ENCODE assay signal across 32 mouse cellular contexts in genomic region chr13:79054481-79054880, GRCm38 (mm10).
"Had no signal": no experiment of that assay in that cellular context is flagged by ENCODE, and none has a peak within 500 bp of the region (broad histone marks: within the 10 kb centered on the region; RNA-seq: fewer than 3 reads in every experiment).

No protein-coding gene starts in this region.

- H3K36me3 ChIP-seq: limb, embryonic 10.5 days; limb, embryonic 12.5 days; limb, embryonic 13.5 days; limb, embryonic 15.5 days; liver, embryonic 12.5 days; liver, embryonic 13.5 days; liver, embryonic 15.5 days; lung, embryonic 15.5 days; midbrain, embryonic 10.5 days; midbrain, embryonic 12.5 days; midbrain, embryonic 13.5 days; midbrain, embryonic 15.5 days; neural tube, embryonic 12.5 days had no signal

- H3K9ac ChIP-seq: limb, embryonic 12.5 days; limb, embryonic 13.5 days; limb, embryonic 15.5 days; liver, embryonic 12.5 days; liver, embryonic 13.5 days; liver, embryonic 14.5 days; liver, embryonic 15.5 days; liver, postnatal 0 days; lung, embryonic 14.5 days; lung, embryonic 15.5 days; midbrain, embryonic 12.5 days; midbrain, embryonic 13.5 days; midbrain, embryonic 15.5 days; neural tube, embryonic 12.5 days had no signal

- H3K27me3 ChIP-seq: limb, embryonic 12.5 days; limb, embryonic 13.5 days; limb, embryonic 15.5 days; liver, embryonic 12.5 days; liver, embryonic 13.5 days; liver, embryonic 15.5 days; lung, embryonic 15.5 days; megakaryocyte, embryonic 14.5 days; midbrain, embryonic 12.5 days; midbrain, embryonic 13.5 days; midbrain, embryonic 15.5 days; neural tube, embryonic 12.5 days had no signal

- DNase-seq: left cerebral cortex, postnatal 4 days; liver; liver, embryonic 13.5 days; liver, postnatal 0 days; lung, adult 18-20 months; lung, adult 2 months; lung, embryonic 14.5 days; lung, postnatal 10 days; lung, postnatal 14 days; lung, postnatal 36 days; lung, postnatal 4 days; midbrain, embryonic 14.5 days had no signal

- ATAC-seq: liver, embryonic 12.5 days; liver, postnatal 0 days; lung, postnatal 0 days; midbrain, embryonic 13.5 days; midbrain, embryonic 15.5 days; midbrain, embryonic 16.5 days had no signal

- H3K4me3 ChIP-seq: limb, embryonic 10.5 days; limb, embryonic 12.5 days; limb, embryonic 13.5 days; limb, embryonic 15.5 days; liver, embryonic 12.5 days; liver, embryonic 13.5 days; liver, embryonic 15.5 days; lung, embryonic 15.5 days; megakaryocyte, embryonic 14.5 days; midbrain, embryonic 10.5 days; midbrain, embryonic 12.5 days; midbrain, embryonic 13.5 days; midbrain, embryonic 15.5 days; myocyte; neural tube, embryonic 12.5 days had no signal

- H3K4me2 ChIP-seq: limb, embryonic 12.5 days; limb, embryonic 13.5 days; limb, embryonic 15.5 days; liver, embryonic 11.5 days; liver, embryonic 12.5 days; liver, embryonic 13.5 days; liver, embryonic 15.5 days; lung, embryonic 14.5 days; lung, embryonic 15.5 days; midbrain, embryonic 11.5 days; midbrain, embryonic 12.5 days; midbrain, embryonic 13.5 days; midbrain, embryonic 15.5 days; neural tube, embryonic 12.5 days had no signal

- H3K27ac ChIP-seq: limb, embryonic 10.5 days; limb, embryonic 12.5 days; limb, embryonic 13.5 days; limb, embryonic 15.5 days; liver, embryonic 12.5 days; liver, embryonic 13.5 days; liver, embryonic 14.5 days; liver, embryonic 15.5 days; lung, embryonic 15.5 days; macrophage; midbrain, embryonic 10.5 days; midbrain, embryonic 12.5 days; midbrain, embryonic 13.5 days; midbrain, embryonic 15.5 days; neural tube, embryonic 12.5 days had no signal

- H3K9me3 ChIP-seq: limb, embryonic 10.5 days; limb, embryonic 12.5 days; limb, embryonic 13.5 days; limb, embryonic 15.5 days; liver, embryonic 12.5 days; liver, embryonic 13.5 days; liver, embryonic 15.5 days; lung, embryonic 15.5 days; megakaryocyte, embryonic 14.5 days; midbrain, embryonic 10.5 days; midbrain, embryonic 12.5 days; midbrain, embryonic 13.5 days; midbrain, embryonic 15.5 days; neural tube, embryonic 12.5 days had no signal

- H3K4me1 ChIP-seq: limb, embryonic 10.5 days; limb, embryonic 12.5 days; limb, embryonic 13.5 days; limb, embryonic 15.5 days; liver, embryonic 12.5 days; liver, embryonic 13.5 days; liver, embryonic 15.5 days; lung, embryonic 15.5 days; megakaryocyte, embryonic 14.5 days; midbrain, embryonic 10.5 days; midbrain, embryonic 12.5 days; midbrain, embryonic 15.5 days; neural tube, embryonic 12.5 days had no signal
